Mouse (Mus musculus) cerebellum, adult 2 months (tissue): Measurements from ENCODE around the gene Rgs8. TPM values are rescaled to one million over a fixed set of nuclear protein-coding genes. Genes with fewer than 3 reads are reported as not detected.

Experiments
- DNase-seq, 2 experiments: peaks; one replicate each; pipeline ENCODE4 v3.0.0; 2021
- H3K27ac ChIP-seq: fragments of 200-500 bp; 2 replicates; pipeline ENCODE4 v1.5.1; 2012; ENCODE audit warnings: low read length, control low read depth, inconsistent platforms; ENCODE audit not compliant: insufficient read depth
- H3K27me3 ChIP-seq: fragments of 200-500 bp; 2 replicates; pipeline ENCODE4 v1.6.1; 2012; ENCODE audit warnings: inconsistent platforms, mild to moderate bottlenecking, low read length, moderate library complexity; ENCODE audit not compliant: control insufficient read depth, insufficient read depth
- H3K4me1 ChIP-seq: fragments of 200-500 bp; 2 replicates; pipeline ENCODE4 v1.6.1; 2011; ENCODE audit warnings: low read length; ENCODE audit not compliant: control insufficient read depth, insufficient read depth
- H3K4me3 ChIP-seq: fragments of 200-500 bp; replicated peaks from 2 replicates; pipeline ENCODE3; 2011; ENCODE audit warnings: mild to moderate bottlenecking, low read depth, low read length, control low read depth; ENCODE audit not compliant: insufficient read depth
- CTCF ChIP-seq: fragments of 200-500 bp; IDR thresholded peaks from 2 replicates; pipeline ENCODE4 v1.5.1; 2011; ENCODE audit warnings: low read depth, mild to moderate bottlenecking, control low read depth, low read length, moderate library complexity, borderline replicate concordance; ENCODE audit not compliant: insufficient read depth
- POLR2A ChIP-seq: fragments of 200-500 bp; IDR thresholded peaks from 2 replicates; pipeline ENCODE4 v1.6.1; 2011; ENCODE audit warnings: low read length, control low read depth, borderline replicate concordance; ENCODE audit not compliant: insufficient read depth
- WGBS: fragments of 180-500 bp; shearing (Covaris S2); methylation state at CpG from one replicate; pipeline ENCODE4 v1.1.7; 2018; 5-methylcytosine and 5-hydroxymethylcytosine counted together
- polyA plus RNA-seq: library from polyadenylated mRNA; depleted of rRNA; stranded (reverse); fragments of >200 nt; gene quantifications from 2 replicates; pipeline ENCODE4 v1.2.3, GENCODE M21; 2012

Gene Rgs8
- polyA plus RNA-seq, 1 experiment = 371 TPM

- 93% methylated on average over 1 of the region's 1 CpGs for WGBS
- no peak for DNase-seq
- Histone ChIP-seq H3K27me3 (no peaks in the 10 kb centered on the region), H3K4me3 (no peak overlapping the region), H3K4me1 (peaks cover 18% of the 10 kb centered on the region), H3K27ac (no peak overlapping the region)
- TF ChIP-seq POLR2A = no peak
- no peak for TF ChIP-seq CTCF
Measured at GRCm38 (mm10) chr1:153701461-153701860, 48.6 kb downstream of the Rgs8 start.

GRCm38 (mm10) chr1:153702166-153702852 lies 49.5 kb downstream of the Rgs8 start:
- no peak overlapping the region for H3K27ac ChIP-seq
- DNase-seq = no peak
- TF ChIP-seq POLR2A (no peak), CTCF (no peak)
- WGBS = 92% methylated on average over 8 of the region's 8 CpGs
- no peaks in the 10 kb centered on the region for H3K27me3 ChIP-seq
- peaks cover 11% of the 10 kb centered on the region for H3K4me1 ChIP-seq
- no peak overlapping the region for H3K4me3 ChIP-seq

- WGBS = 79% methylated on average over 8 of the region's 8 CpGs
- no peak for TF ChIP-seq CTCF
- H3K4me1 ChIP-seq = peaks cover 5% of the 10 kb centered on the region
- H3K4me3 ChIP-seq = no peak overlapping the region
- no peak for DNase-seq
- no peaks in the 10 kb centered on the region for H3K27me3 ChIP-seq
- H3K27ac ChIP-seq = no peak overlapping the region
Measured at GRCm38 (mm10) chr1:153702853-153703410, 50.1 kb downstream of the Rgs8 start.

GRCm38 (mm10) chr1:153703445-153703991 lies 50.7 kb downstream of the Rgs8 start:
- TF ChIP-seq POLR2A (no peak), CTCF (no peak)

GRCm38 (mm10) chr1:153704174-153704573 lies 51.3 kb downstream of the Rgs8 start:
- no peak for DNase-seq
- no peak overlapping the region for H3K4me3 ChIP-seq
- WGBS = 45% methylated on average over 7 of the region's 7 CpGs
- H3K4me1 ChIP-seq = no peaks in the 10 kb centered on the region; the same call in none of the 2 replicates
- TF ChIP-seq CTCF (no peak), POLR2A (no peak)
- no peaks in the 10 kb centered on the region for H3K27me3 ChIP-seq
- no peak overlapping the region for H3K27ac ChIP-seq

More at GRCm38 (mm10) chr1:153703445-153703991, 50.7 kb downstream of the Rgs8 start:
- Histone ChIP-seq H3K27ac (no peak overlapping the region), H3K4me3 (no peak overlapping the region), H3K4me1 (peaks cover under 1% of the 10 kb centered on the region), H3K27me3 (no peaks in the 10 kb centered on the region)
- DNase-seq = no peak
- 35% methylated on average over 12 of the region's 12 CpGs for WGBS

GRCm38 (mm10) chr1:153704996-153705395 lies 52.2 kb downstream of the Rgs8 start:
- no peak for DNase-seq
- H3K27ac ChIP-seq = no peak overlapping the region
- H3K4me3 ChIP-seq = no peak overlapping the region
- 46% methylated on average over 3 of the region's 3 CpGs for WGBS
- no peaks in the 10 kb centered on the region for H3K27me3 ChIP-seq
- TF ChIP-seq CTCF = no peak
- TF ChIP-seq POLR2A = no peak
- H3K4me1 ChIP-seq = no peaks in the 10 kb centered on the region; the same call in none of the 2 replicates

- Histone ChIP-seq H3K4me3 (no peak overlapping the region), H3K27ac (no peak overlapping the region), H3K27me3 (no peaks in the 10 kb centered on the region), H3K4me1 (no peaks in the 10 kb centered on the region; the same call in none of the 2 replicates)
- 94% methylated on average over 5 of the region's 5 CpGs for WGBS
- DNase-seq = no peak
- TF ChIP-seq CTCF (no peak), POLR2A (no peak)
Measured at GRCm38 (mm10) chr1:153708626-153709025, 55.8 kb downstream of the Rgs8 start.

GRCm38 (mm10) chr1:153709451-153709850 lies 56.6 kb downstream of the Rgs8 start:
- Histone ChIP-seq H3K4me3 (no peak overlapping the region), H3K27ac (no peak overlapping the region), H3K27me3 (no peaks in the 10 kb centered on the region), H3K4me1 (no peaks in the 10 kb centered on the region)
- TF ChIP-seq POLR2A = no peak
- DNase-seq = no peak
- 94% methylated on average over 5 of the region's 5 CpGs for WGBS
